Mouse (Mus musculus) Patski (cell line): ENCODE measurements around the gene Xlr3c. TPM values are rescaled to one million over a fixed set of nuclear protein-coding genes. Genes with fewer than 3 reads are reported as not detected.

Experiments
- polyA plus RNA-seq: library from polyadenylated mRNA; unstranded; gene quantifications from one replicate; pipeline ENCODE4 v1.2.3, GENCODE M21; 2021

The Xlr3c gene
- polyA plus RNA-seq, 1 experiment from 2014 or later: not detected

Other genes with a start within 250 kb of the Xlr3c start
- gene Pnma5, start 228.3 kb downstream of the Xlr3c start, polyA plus RNA-seq: not detected
- gene Pnma3, start 200.6 kb downstream of the Xlr3c start, polyA plus RNA-seq: not detected
- not detected for gene Xlr4a, start 182.9 kb downstream of the Xlr3c start, polyA plus RNA-seq
- gene Xlr3a, start 168.3 kb downstream of the Xlr3c start, polyA plus RNA-seq: not detected
- gene Gm14685, start 148.3 kb downstream of the Xlr3c start, polyA plus RNA-seq: not detected
- not detected for gene Xlr5b, start 116.6 kb downstream of the Xlr3c start, polyA plus RNA-seq
- gene DXBay18, start 115.9 kb downstream of the Xlr3c start, polyA plus RNA-seq: not detected
- not detected for gene Spin2d, start 88.4 kb downstream of the Xlr3c start, polyA plus RNA-seq
- gene Xlr3b, start 73.2 kb downstream of the Xlr3c start, polyA plus RNA-seq: not detected
- gene Xlr4b, start 51.1 kb downstream of the Xlr3c start, polyA plus RNA-seq: not detected
- 4.5 TPM for gene F8a, start 37.1 kb downstream of the Xlr3c start, polyA plus RNA-seq
- not detected for gene Xlr4c, start 22.3 kb downstream of the Xlr3c start, polyA plus RNA-seq
- not detected for gene Xlr5a, start 27.6 kb upstream of the Xlr3c start, polyA plus RNA-seq
- gene Xlr5c, start 27.6 kb upstream of the Xlr3c start, polyA plus RNA-seq: not detected
- gene Gm45015, start 71.5 kb upstream of the Xlr3c start, polyA plus RNA-seq: not detected
- gene Zfp275, start 77.2 kb upstream of the Xlr3c start, polyA plus RNA-seq: 12.3 TPM
- not detected for gene Gm18336, start 133.3 kb upstream of the Xlr3c start, polyA plus RNA-seq
- 0.01 TPM for gene Zfp92, start 145.7 kb upstream of the Xlr3c start, polyA plus RNA-seq
- gene Trex2, start 170.0 kb upstream of the Xlr3c start, polyA plus RNA-seq: not detected
- gene Haus7, start 193.7 kb upstream of the Xlr3c start, polyA plus RNA-seq: 23.4 TPM
- 2.2 TPM for gene Bgn, start 218.2 kb upstream of the Xlr3c start, polyA plus RNA-seq
- gene Atp2b3, start 237.7 kb upstream of the Xlr3c start, polyA plus RNA-seq: 0.03 TPM